Mouse (Mus musculus): ENCODE results near the gene Best3.

GRCm38 (mm10) chr10:117069109-117069508 is 83.0 kb downstream of the Best3 start:
- no peak for TF ChIP-seq CTCF (IDR thresholded peaks at IDR 0.05; ENCODE audit: borderline replicate concordance, control insufficient read depth, extremely low read depth, insufficient read depth, low read length, poor library complexity)
- TF ChIP-seq POLR2A (IDR thresholded peaks at IDR 0.05; ENCODE audit: control insufficient read depth, extremely low read depth, insufficient read depth, low read length, poor library complexity) = no peak

Data from thymus, adult 2 months (tissue).